Mouse (Mus musculus): ENCODE data around the gene Tlcd2. TPM values are rescaled to one million over a fixed set of nuclear protein-coding genes. Genes with fewer than 3 reads are reported as not detected.

The Tlcd2 gene
- polyA plus RNA-seq, 1 experiment from 2014 or later, result 26.3 TPM

DNA sequence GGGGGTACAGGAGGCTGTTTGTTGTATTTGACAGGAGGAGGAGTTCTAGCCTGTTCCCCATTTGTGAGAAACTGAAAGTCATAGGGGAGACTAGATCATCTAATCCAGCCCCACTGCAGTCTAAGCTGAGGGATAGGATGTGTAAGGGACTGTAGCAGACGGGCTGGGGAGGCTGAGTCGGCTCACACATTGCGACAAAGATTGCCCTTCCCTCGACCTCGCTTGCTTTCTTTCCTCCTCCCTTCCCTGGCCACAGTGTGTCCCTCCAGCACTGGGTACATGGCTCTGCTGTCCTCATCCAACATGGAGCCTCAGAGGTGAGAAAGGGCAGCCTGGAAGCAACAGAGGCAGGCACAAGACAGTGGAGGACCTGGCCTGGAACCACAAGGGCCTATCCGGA, 3.5 kb downstream of the Tlcd2 start:
- Histone ChIP-seq H3K4me3 (ENCODE audit: low read depth, low read length) (no peak overlapping the region), H3K9me3 (ENCODE audit: control insufficient read depth, low read depth, low read length) (no peaks in the 10 kb centered on the region), H3K27me3 (ENCODE audit: control insufficient read depth, insufficient read depth, low read length) (no peaks in the 10 kb centered on the region), H3K9ac (replicated peaks; ENCODE audit: low read depth, low read length) (no peak overlapping the region), H3K27ac (ENCODE audit: low read length) (no peak overlapping the region), H3K4me1 (ENCODE audit: control insufficient read depth, insufficient read depth, low read length) (peaks cover 33% of the 10 kb centered on the region), H3K36me3 (ENCODE audit: control insufficient read depth, insufficient read depth, low read length) (peaks cover 4% of the 10 kb centered on the region; the same call in 1 of the 2 replicates), H3K4me2 (replicated peaks; ENCODE audit: low read depth, low read length) (no peak overlapping the region)
- 92% methylated on average over 6 of the region's 6 CpGs for WGBS
- ATAC-seq (ENCODE audit: insufficient number of reproducible peaks, insufficient read depth, low FRiP score, low read depth), result no peak

GRCm38 (mm10) chr11:75466731-75467505, 5.4 kb downstream of the Tlcd2 start:
- Histone ChIP-seq H3K36me3 (ENCODE audit: control insufficient read depth, insufficient read depth, low read length) (peaks cover 4% of the 10 kb centered on the region; the same call in 1 of the 2 replicates), H3K9me3 (ENCODE audit: control insufficient read depth, low read depth, low read length) (no peaks in the 10 kb centered on the region), H3K9ac (replicated peaks; ENCODE audit: low read depth, low read length) (no peak overlapping the region), H3K27me3 (ENCODE audit: control insufficient read depth, insufficient read depth, low read length) (no peaks in the 10 kb centered on the region), H3K4me3 (ENCODE audit: low read depth, low read length) (no peak overlapping the region), H3K4me2 (replicated peaks; ENCODE audit: low read depth, low read length) (no peak overlapping the region), H3K4me1 (ENCODE audit: control insufficient read depth, insufficient read depth, low read length) (peaks cover 29% of the 10 kb centered on the region), H3K27ac (ENCODE audit: low read length) (no peak overlapping the region)
- ATAC-seq (ENCODE audit: insufficient number of reproducible peaks, insufficient read depth, low FRiP score, low read depth), result no peak
- WGBS, result 98% methylated on average over 4 of the region's 4 CpGs

DNA sequence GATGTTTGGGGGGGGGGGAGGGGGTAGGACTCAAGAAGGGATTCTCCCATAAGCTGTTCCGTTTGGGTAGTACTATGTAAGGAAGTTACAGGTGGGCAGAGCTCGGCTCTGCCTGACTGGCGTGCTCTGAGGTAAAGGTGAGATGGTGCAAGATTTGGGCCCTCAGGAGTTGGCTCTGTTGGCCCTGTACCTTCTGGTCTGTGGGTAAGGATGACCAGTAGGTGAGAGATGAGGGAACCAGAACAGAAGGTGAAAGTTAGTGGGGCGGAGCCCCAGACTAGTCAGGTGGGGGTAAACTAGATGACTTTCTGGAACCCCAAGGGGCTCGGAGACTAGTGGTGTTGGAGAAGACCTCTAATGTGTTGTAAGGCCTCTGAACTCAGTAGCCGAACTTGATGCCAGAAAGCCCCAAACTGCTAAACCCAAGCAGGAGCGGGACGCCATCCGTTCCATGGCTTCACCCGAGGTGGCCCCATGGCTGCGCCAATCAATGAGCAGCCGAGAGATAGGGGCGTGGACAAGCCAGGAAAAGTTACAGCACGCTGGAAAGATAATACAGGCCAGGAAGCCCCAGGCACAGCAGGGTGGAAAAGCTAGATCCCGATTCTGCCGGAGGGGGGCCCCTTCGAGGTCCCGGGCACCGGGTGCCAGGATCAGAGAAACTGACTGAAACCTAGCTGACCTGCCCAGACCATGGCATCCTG, 6.1 kb downstream of the Tlcd2 start:
- Histone ChIP-seq H3K4me1 (ENCODE audit: control insufficient read depth, insufficient read depth, low read length) (peaks cover 22% of the 10 kb centered on the region), H3K4me2 (replicated peaks; ENCODE audit: low read depth, low read length) (peak overlapping the region; percentile 78), H3K4me3 (ENCODE audit: low read depth, low read length) (peak overlapping the region; percentile 46), H3K36me3 (ENCODE audit: control insufficient read depth, insufficient read depth, low read length) (peaks cover 4% of the 10 kb centered on the region; the same call in 1 of the 2 replicates), H3K27me3 (ENCODE audit: control insufficient read depth, insufficient read depth, low read length) (no peaks in the 10 kb centered on the region), H3K27ac (ENCODE audit: low read length) (no peak overlapping the region), H3K9me3 (ENCODE audit: control insufficient read depth, low read depth, low read length) (no peaks in the 10 kb centered on the region), H3K9ac (replicated peaks; ENCODE audit: low read depth, low read length) (peak overlapping the region; percentile 61)
- peak; percentile 80 for ATAC-seq (ENCODE audit: insufficient number of reproducible peaks, insufficient read depth, low FRiP score, low read depth)
- WGBS, result 16% methylated on average over 19 of the region's 19 CpGs

DNA sequence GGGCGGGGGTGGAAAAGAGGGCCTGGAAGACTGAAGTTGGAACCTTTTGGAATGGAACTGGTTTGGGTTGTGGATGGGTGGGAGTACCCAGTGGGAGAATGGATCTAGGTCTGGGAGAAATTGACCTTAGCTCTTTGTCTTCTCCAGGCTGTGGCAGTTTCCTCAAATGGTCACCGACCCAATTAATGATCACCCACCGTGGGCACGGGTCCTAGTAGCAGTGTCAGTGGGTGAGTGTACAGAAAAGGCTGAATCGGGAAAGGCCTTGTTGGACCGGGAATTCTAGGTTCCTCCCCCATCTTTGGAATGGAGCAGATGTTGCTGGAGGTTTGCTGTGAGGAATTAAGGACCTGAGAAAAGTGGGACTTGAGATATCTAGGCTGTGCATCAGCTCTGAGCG, 6.9 kb downstream of the Tlcd2 start:
- no peak for ATAC-seq (ENCODE audit: insufficient number of reproducible peaks, insufficient read depth, low FRiP score, low read depth)
- H3K27me3 ChIP-seq (ENCODE audit: control insufficient read depth, insufficient read depth, low read length), result no peaks in the 10 kb centered on the region
- 64% methylated on average over 7 of the region's 7 CpGs for WGBS
- no peak overlapping the region for H3K27ac ChIP-seq (ENCODE audit: low read length)
- H3K4me3 ChIP-seq (ENCODE audit: low read depth, low read length), result peak overlapping the region; percentile 46
- no peaks in the 10 kb centered on the region for H3K9me3 ChIP-seq (ENCODE audit: control insufficient read depth, low read depth, low read length)
- peaks cover 4% of the 10 kb centered on the region; the same call in 1 of the 2 replicates for H3K36me3 ChIP-seq (ENCODE audit: control insufficient read depth, insufficient read depth, low read length)
- H3K4me1 ChIP-seq (ENCODE audit: control insufficient read depth, insufficient read depth, low read length), result peaks cover 14% of the 10 kb centered on the region
- H3K4me2 ChIP-seq (replicated peaks; ENCODE audit: low read depth, low read length), result peak overlapping the region; percentile 78
- peak overlapping the region; percentile 61 for H3K9ac ChIP-seq (replicated peaks; ENCODE audit: low read depth, low read length)

DNA sequence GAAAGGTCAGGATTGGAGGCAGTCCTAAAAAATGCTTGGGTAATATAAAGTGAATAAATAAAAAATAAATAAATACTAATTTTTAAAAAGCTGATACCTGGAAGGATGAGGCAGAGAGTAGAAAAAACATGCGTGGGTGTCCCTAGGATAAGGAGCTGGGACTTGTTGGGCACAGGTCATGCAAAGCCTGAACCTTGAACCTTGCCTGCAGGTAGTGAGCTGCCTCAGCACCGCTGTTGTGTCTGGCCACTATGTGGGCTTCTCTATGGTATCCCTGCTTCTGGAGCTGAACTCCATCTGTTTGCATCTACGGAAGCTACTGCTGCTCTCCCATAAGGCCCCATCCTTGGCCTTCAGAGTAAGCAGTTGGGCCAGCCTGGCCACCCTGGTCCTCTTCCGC, 7.7 kb downstream of the Tlcd2 start:
- Histone ChIP-seq H3K4me2 (replicated peaks; ENCODE audit: low read depth, low read length) (no peak overlapping the region), H3K36me3 (ENCODE audit: control insufficient read depth, insufficient read depth, low read length) (peaks cover 4% of the 10 kb centered on the region; the same call in 1 of the 2 replicates), H3K9me3 (ENCODE audit: control insufficient read depth, low read depth, low read length) (no peaks in the 10 kb centered on the region), H3K27ac (ENCODE audit: low read length) (no peak overlapping the region), H3K4me1 (ENCODE audit: control insufficient read depth, insufficient read depth, low read length) (peaks cover 10% of the 10 kb centered on the region; the same call in 1 of the 2 replicates), H3K27me3 (ENCODE audit: control insufficient read depth, insufficient read depth, low read length) (no peaks in the 10 kb centered on the region), H3K9ac (replicated peaks; ENCODE audit: low read depth, low read length) (no peak overlapping the region), H3K4me3 (ENCODE audit: low read depth, low read length) (no peak overlapping the region)
- 95% methylated on average over 4 of the region's 4 CpGs for WGBS
- ATAC-seq (ENCODE audit: insufficient number of reproducible peaks, insufficient read depth, low FRiP score, low read depth), result no peak

GRCm38 (mm10) chr11:75470675-75471074, 9.2 kb downstream of the Tlcd2 start:
- no peak overlapping the region for H3K4me3 ChIP-seq (ENCODE audit: low read depth, low read length)
- H3K27ac ChIP-seq (ENCODE audit: low read length), result no peak overlapping the region
- no peaks in the 10 kb centered on the region for H3K9me3 ChIP-seq (ENCODE audit: control insufficient read depth, low read depth, low read length)
- no peak overlapping the region for H3K9ac ChIP-seq (replicated peaks; ENCODE audit: low read depth, low read length)
- WGBS, result 74% methylated on average over 3 of the region's 3 CpGs
- peaks cover 10% of the 10 kb centered on the region; the same call in 1 of the 2 replicates for H3K4me1 ChIP-seq (ENCODE audit: control insufficient read depth, insufficient read depth, low read length)
- H3K4me2 ChIP-seq (replicated peaks; ENCODE audit: low read depth, low read length), result no peak overlapping the region
- no peak for ATAC-seq (ENCODE audit: insufficient number of reproducible peaks, insufficient read depth, low FRiP score, low read depth)
- H3K27me3 ChIP-seq (ENCODE audit: control insufficient read depth, insufficient read depth, low read length), result no peaks in the 10 kb centered on the region
- H3K36me3 ChIP-seq (ENCODE audit: control insufficient read depth, insufficient read depth, low read length), result no peaks in the 10 kb centered on the region

DNA sequence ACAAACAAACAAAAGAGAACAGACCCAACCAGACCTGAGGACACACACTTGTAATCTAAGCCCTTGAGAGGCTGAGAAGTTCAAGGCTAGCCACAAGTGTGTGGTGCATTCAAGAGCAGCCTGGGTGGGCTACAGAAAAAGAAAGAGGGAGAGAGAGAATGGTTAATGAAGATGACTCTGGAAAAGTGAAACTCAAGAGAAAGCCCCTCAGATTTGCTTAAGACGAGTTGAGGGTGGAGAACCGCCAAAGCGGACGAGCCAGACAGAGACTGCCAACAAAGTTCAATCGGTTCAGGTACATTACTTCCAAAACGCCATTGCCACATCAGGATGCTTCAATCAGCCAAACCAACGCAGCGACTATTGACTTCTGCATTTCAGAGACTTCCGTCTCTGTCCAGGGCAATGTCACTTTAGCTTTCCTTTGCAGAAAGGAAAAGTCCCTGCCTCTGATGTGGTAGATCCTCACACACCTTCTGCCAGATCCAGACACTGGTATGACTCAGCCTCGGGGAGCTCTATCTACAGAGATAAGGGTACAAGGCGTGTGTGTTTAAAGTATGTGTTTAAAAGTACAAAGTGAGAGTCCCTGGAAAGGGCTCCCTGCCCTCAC, 11.1 kb downstream of the Tlcd2 start:
- Histone ChIP-seq H3K4me2 (replicated peaks; ENCODE audit: low read depth, low read length) (no peak overlapping the region), H3K27ac (ENCODE audit: low read length) (no peak overlapping the region), H3K9me3 (ENCODE audit: control insufficient read depth, low read depth, low read length) (no peaks in the 10 kb centered on the region), H3K4me3 (ENCODE audit: low read depth, low read length) (no peak overlapping the region), H3K27me3 (ENCODE audit: control insufficient read depth, insufficient read depth, low read length) (no peaks in the 10 kb centered on the region), H3K9ac (replicated peaks; ENCODE audit: low read depth, low read length) (no peak overlapping the region), H3K36me3 (ENCODE audit: control insufficient read depth, insufficient read depth, low read length) (no peaks in the 10 kb centered on the region), H3K4me1 (ENCODE audit: control insufficient read depth, insufficient read depth, low read length) (peaks cover 7% of the 10 kb centered on the region; the same call in 1 of the 2 replicates)
- 75% methylated on average over 11 of the region's 11 CpGs for WGBS
- ATAC-seq (ENCODE audit: insufficient number of reproducible peaks, insufficient read depth, low FRiP score, low read depth), result no peak

DNA sequence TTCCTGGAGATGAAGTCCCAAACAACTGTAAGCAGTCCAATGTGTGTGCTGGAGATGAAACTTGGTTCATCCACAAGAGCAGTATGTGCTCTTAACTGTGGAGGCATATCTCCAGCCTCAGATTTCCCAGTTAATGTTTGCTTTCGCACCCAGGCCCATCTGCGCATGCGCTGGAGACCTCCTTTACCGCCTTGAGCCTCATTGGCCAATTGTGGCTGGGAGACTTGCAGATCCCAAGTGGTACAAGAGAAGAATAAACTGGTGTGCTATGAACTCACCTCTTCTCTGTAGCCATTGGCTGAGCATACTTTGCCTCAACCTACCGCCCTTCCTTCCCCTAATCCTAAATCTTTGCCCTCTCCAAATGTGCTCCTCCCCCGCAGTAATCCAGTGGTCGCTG, 11.9 kb downstream of the Tlcd2 start:
- no peaks in the 10 kb centered on the region for H3K9me3 ChIP-seq (ENCODE audit: control insufficient read depth, low read depth, low read length)
- WGBS, result 64% methylated on average over 7 of the region's 7 CpGs

More for the DNA sequence above, 11.9 kb downstream of the Tlcd2 start:
- Histone ChIP-seq H3K27ac (ENCODE audit: low read length) (no peak overlapping the region), H3K4me1 (ENCODE audit: control insufficient read depth, insufficient read depth, low read length) (peaks cover 2% of the 10 kb centered on the region; the same call in 1 of the 2 replicates), H3K4me3 (ENCODE audit: low read depth, low read length) (no peak overlapping the region), H3K4me2 (replicated peaks; ENCODE audit: low read depth, low read length) (no peak overlapping the region), H3K27me3 (ENCODE audit: control insufficient read depth, insufficient read depth, low read length) (no peaks in the 10 kb centered on the region), H3K36me3 (ENCODE audit: control insufficient read depth, insufficient read depth, low read length) (no peaks in the 10 kb centered on the region), H3K9ac (replicated peaks; ENCODE audit: low read depth, low read length) (no peak overlapping the region)
- ATAC-seq (ENCODE audit: insufficient number of reproducible peaks, insufficient read depth, low FRiP score, low read depth), result no peak
